Mouse (Mus musculus) forebrain, embryonic 16.5 days (tissue): ENCODE results near the gene Wnk2. TPM values are rescaled to one million over a fixed set of nuclear protein-coding genes. Genes with fewer than 3 reads are reported as not detected.

ENCODE experiments used
- ATAC-seq: fragments of 200-750 bp; cut with Nextera tagmentation; 2 replicates; pipeline ENCODE4 v1.8.0; 2017; ENCODE audit warnings: mild to moderate bottlenecking, moderate library complexity
- H3K27ac ChIP-seq: fragments of 300-500 bp; sonication (generic); 2 replicates; pipeline ENCODE4 v1.5.1; 2014; ENCODE audit warnings: low read length, control low read depth
- H3K27me3 ChIP-seq: fragments of 300-500 bp; sonication (generic); replicated peaks from 2 replicates; pipeline ENCODE4 v1.6.1; 2014; ENCODE audit warnings: low read length; ENCODE audit not compliant: control insufficient read depth, insufficient read depth
- H3K36me3 ChIP-seq: fragments of 300-500 bp; sonication (generic); 2 replicates; pipeline ENCODE4 v1.6.1; 2014; ENCODE audit not compliant: control insufficient read depth, insufficient read depth
- H3K4me1 ChIP-seq: fragments of 300-500 bp; sonication (generic); replicated peaks from 2 replicates; pipeline ENCODE4 v1.6.1; 2014; ENCODE audit warnings: low read length; ENCODE audit not compliant: control insufficient read depth, insufficient read depth
- H3K4me2 ChIP-seq: fragments of 300-500 bp; sonication (generic); 2 replicates; pipeline ENCODE4 v1.6.1; 2014; ENCODE audit warnings: mild to moderate bottlenecking, low read length, control low read depth
- H3K4me3 ChIP-seq: fragments of 300-500 bp; sonication (generic); replicated peaks from 2 replicates; pipeline ENCODE4 v1.5.1; 2014; ENCODE audit warnings: mild to moderate bottlenecking, low read length, control low read depth
- H3K9ac ChIP-seq: fragments of 300-500 bp; sonication (generic); replicated peaks from 2 replicates; pipeline ENCODE4 v1.6.1; 2014; ENCODE audit warnings: low read depth, low read length, control low read depth
- H3K9me3 ChIP-seq: fragments of 300-500 bp; sonication (generic); 2 replicates; pipeline ENCODE4 v1.6.1; 2016; ENCODE audit warnings: low read length; ENCODE audit not compliant: control insufficient read depth
- WGBS: fragments of 180-500 bp; shearing (Covaris S2); extraction: QIAGEN DNeasy Blood & Tissue Kit; methylation state at CpG from one replicate; pipeline ENCODE4 v1.1.7; 2014; 5-methylcytosine and 5-hydroxymethylcytosine counted together
- polyA plus RNA-seq: library from polyadenylated mRNA; unstranded; fragments of >200 nt; fragmentation: Nextera tagmentation; extraction: Ambion mirVana; gene quantifications from 2 replicates; pipeline ENCODE4 v1.2.1, GENCODE M21; 2015

Gene Wnk2
- polyA plus RNA-seq, 1 experiment from 2014 or later = 21.3 TPM

DNA sequence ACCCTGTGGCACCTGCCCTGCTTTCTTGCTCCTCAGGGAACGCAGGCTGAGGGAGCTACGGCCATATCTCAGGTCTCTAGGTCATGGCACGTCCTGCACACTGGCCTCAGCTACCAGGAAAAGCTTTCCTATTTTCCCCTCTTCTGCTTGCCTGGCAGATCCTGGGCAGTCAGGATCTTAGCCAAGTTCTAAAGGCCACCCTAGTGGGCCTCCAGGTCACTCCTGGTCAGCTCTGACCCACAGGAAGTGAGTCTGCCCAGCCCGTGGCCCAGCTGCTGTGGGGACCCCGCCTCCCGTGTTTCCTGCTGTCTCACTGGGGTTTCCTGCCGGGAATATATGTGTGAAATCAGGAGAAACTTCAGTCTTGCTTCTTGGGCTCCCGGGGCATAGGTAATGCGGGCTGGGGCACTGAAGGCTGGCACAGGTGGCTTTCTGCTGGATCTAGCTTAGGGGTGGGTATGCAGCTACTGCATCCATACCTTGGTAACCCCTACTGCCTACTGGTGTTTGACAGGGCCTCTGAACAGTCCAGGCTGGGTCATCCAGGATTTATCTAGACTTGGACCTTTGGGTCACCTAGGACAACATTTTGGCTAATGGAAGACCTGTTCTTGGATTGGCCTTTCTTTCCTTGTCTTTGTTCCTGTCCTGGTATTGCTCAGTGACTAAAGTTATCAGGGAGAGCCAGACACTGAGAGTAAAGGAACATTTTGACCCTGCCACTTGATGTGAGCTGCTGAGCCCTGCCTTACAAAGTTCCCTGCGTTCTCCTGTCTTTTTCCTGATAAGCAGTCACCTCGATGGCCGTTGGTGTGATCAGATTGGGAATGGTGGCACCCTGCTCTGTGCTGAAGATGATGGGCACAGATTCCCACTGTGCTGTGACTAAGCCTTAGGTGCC is 42.4 kb upstream of the Wnk2 start:
- Histone ChIP-seq H3K27me3 (no peaks in the 10 kb centered on the region), H3K4me1 (peaks cover 20% of the 10 kb centered on the region), H3K36me3 (no peaks in the 10 kb centered on the region), H3K4me2 (no peak overlapping the region), H3K4me3 (no peak overlapping the region), H3K27ac (no peak overlapping the region), H3K9ac (no peak overlapping the region), H3K9me3 (no peaks in the 10 kb centered on the region)
- ATAC-seq = no peak
- WGBS = 82% methylated on average over 12 of the region's 12 CpGs

DNA sequence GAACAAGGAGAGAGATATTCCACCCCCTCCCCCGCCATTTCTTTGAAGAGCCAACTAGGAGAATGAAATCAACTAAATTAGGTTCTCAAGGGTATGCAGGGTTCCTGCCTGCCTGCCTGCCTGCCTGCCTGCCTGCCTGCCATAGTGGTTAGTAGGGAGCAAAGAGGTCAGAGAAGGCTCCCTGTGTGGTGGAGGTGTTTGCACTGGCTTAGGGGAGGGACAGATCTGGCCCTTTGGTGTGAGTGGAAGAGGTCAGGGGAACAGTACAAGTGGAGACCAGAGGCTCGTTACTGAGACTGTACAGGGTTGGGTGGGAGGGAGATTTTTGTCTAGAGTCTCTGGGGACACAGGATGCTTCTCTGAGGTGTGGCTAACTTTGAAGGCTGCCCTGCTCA is 41.1 kb upstream of the Wnk2 start:
- no peaks in the 10 kb centered on the region for H3K27me3 ChIP-seq
- H3K4me2 ChIP-seq = no peak overlapping the region
- no peaks in the 10 kb centered on the region for H3K9me3 ChIP-seq
- no peak overlapping the region for H3K27ac ChIP-seq
- no peaks in the 10 kb centered on the region for H3K36me3 ChIP-seq
- H3K4me3 ChIP-seq = no peak overlapping the region
- peaks cover 20% of the 10 kb centered on the region for H3K4me1 ChIP-seq
- 47% methylated on average over 2 of the region's 2 CpGs for WGBS
- ATAC-seq = no peak
- no peak overlapping the region for H3K9ac ChIP-seq

DNA sequence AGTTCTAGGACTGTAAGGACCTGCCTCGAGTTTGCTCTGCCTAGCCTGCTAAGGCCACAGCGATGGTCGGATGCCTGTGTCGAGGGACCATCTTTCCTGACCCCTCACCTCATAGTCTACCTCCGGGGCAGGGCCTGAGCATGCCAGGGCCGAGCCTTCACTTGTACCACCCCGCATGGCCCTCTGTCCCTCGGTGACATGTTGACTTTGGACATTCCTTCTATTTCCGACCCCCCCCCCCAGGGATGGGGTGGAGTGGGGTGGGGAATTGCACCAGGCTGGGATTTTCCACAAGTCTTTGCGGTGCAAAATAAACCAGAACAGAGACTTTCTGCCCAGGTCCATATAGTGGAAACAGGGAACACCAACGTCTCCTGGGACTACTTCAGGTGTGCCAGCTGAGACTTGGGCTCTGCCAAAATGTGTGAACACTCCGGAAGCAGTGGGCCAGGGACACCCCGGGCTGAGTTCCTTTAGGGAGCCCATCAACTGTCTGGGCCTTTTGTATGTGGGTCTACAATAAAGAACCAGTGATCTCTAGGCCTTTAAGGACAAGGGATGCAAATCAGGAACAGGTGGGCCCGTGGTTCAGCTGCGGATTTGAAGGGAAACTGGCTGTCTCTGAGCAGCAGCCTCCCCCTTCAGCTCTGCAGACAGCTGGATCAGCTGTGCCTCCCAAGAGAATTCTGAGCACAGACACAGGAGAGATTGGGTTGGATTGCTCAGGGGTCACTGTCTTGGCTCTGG is 40.6 kb upstream of the Wnk2 start:
- H3K27ac ChIP-seq = no peak overlapping the region
- no peaks in the 10 kb centered on the region for H3K36me3 ChIP-seq
- peak overlapping the region; percentile 65 for H3K4me3 ChIP-seq
- no peaks in the 10 kb centered on the region for H3K27me3 ChIP-seq
- 28% methylated on average over 15 of the region's 15 CpGs for WGBS
- peaks cover 20% of the 10 kb centered on the region for H3K4me1 ChIP-seq
- no peaks in the 10 kb centered on the region for H3K9me3 ChIP-seq
- no peak for ATAC-seq
- peak overlapping the region; percentile 58 for H3K9ac ChIP-seq
- peak overlapping the region; percentile 89 for H3K4me2 ChIP-seq

DNA sequence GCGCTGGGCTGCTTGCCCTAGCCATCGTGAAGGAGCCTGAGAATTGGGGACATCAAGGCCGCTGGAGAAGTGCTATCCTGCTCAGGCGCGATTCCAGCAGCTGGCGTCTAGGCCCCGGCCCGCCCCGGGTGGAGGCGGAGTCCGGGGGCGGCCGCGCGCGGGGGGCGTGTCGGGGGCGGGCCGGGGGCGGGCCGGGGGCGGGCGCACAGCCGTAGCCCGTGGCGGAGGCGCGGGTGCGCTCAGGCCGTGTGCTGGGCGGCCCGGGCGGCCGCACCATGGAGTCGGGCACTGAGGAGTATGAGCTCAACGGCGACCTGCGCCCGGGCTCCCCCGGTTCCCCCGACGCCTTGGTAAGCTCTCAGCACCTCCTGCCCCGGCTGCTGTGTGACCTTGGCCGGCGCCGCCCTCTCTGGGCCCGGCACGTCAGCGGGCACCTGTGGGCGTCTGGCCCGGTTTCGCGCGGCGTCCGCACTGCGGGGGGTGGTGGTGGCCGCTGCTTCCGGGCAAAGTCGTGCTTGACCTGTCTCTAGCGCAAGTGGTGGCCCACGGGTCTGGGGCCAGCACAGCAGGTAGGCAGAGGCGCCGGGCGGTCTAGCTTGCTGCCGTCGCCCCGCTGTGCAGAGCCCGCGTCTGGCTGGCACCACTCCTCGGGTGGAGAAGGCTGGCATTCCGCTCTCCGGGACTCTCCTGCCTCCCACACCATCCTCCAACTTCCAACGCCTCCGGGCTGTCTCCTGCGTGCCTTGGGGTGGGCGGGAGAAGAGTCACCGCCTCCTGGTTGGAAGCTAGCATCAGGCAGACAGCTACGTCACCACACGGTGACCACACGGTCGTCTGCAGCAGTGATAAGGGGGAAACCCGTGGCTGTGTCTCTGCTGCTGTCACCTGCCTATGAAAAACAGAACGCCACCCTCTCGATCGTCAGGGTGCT is 39.7 kb upstream of the Wnk2 start, which contains the start of gene Ninj1:
TSS of gene Ninj1 (plus strand) at position 198 of the 931 bp plus-strand sequence.
- Histone ChIP-seq H3K27ac (no peak within 1 kb of the TSS), H3K4me2 (peak within 1 kb of the TSS; percentile 89), H3K9me3 (no peaks in the 10 kb centered on the region), H3K9ac (peak within 1 kb of the TSS; percentile 58), H3K27me3 (no peaks in the 10 kb centered on the region), H3K4me3 (peak within 1 kb of the TSS; percentile 65), H3K4me1 (peaks cover 20% of the 10 kb centered on the region), H3K36me3 (no peaks in the 10 kb centered on the region)
- peak; percentile 94 for ATAC-seq
- WGBS = under 1% methylated on average over 61 of the region's 87 CpGs

DNA sequence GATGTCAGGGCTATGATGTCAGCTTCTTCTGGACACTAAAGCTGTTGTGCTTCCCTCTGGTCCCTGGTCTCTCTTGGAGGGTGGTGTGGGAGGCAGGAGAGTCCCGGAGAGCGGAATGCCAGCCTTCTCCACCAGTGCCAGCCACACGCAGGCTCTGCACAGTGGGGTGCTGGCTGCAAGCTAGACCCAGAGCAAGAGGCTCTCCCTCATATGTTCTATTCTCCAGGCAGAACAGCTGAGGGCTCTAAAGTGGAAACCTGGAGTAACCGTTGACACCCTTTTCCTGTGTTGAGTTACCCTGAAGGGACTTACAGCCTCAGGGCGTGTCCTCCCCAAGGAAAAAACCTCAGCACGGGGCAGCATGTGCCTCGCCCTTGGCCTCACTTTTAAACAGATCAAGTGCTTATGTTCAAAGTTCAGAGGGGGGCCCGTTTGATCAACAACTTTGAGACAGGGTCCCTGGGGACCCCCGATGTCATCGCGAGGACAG is 39.0 kb upstream of the Wnk2 start:
- ATAC-seq = peak; percentile 14
- H3K27me3 ChIP-seq = no peaks in the 10 kb centered on the region
- H3K27ac ChIP-seq = no peak overlapping the region
- H3K9ac ChIP-seq = peak overlapping the region; percentile 58
- H3K4me3 ChIP-seq = peak overlapping the region; percentile 65
- no peaks in the 10 kb centered on the region for H3K9me3 ChIP-seq
- H3K4me1 ChIP-seq = peaks cover 20% of the 10 kb centered on the region
- no peaks in the 10 kb centered on the region for H3K36me3 ChIP-seq
- H3K4me2 ChIP-seq = peak overlapping the region; percentile 89
- 12% methylated on average over 11 of the region's 11 CpGs for WGBS

DNA sequence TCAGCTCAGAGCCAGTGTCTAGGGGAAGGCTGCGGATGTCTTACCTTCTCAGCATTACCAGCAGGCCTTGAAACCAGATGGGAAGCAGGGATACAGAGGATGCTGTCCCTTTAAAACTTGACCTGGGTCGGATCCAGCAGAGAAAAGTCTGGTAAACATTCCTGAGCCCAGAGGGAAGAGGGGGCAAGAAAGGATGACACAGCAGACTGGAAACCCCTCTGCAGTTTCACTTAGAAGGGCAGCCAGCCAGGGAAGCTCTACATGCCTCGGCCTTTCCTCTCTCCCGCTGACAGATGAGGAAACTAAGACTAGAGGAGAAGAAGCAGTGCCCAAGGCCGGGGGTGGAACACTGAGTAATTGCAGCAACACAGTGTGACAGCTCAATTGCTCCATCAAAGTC is 35.8 kb upstream of the Wnk2 start:
- Histone ChIP-seq H3K9me3 (no peaks in the 10 kb centered on the region), H3K4me1 (peaks cover 21% of the 10 kb centered on the region), H3K36me3 (no peaks in the 10 kb centered on the region), H3K27me3 (no peaks in the 10 kb centered on the region), H3K27ac (no peak overlapping the region), H3K9ac (no peak overlapping the region), H3K4me3 (no peak overlapping the region), H3K4me2 (no peak overlapping the region)
- ATAC-seq = no peak
- 63% methylated on average over 5 of the region's 5 CpGs for WGBS

DNA sequence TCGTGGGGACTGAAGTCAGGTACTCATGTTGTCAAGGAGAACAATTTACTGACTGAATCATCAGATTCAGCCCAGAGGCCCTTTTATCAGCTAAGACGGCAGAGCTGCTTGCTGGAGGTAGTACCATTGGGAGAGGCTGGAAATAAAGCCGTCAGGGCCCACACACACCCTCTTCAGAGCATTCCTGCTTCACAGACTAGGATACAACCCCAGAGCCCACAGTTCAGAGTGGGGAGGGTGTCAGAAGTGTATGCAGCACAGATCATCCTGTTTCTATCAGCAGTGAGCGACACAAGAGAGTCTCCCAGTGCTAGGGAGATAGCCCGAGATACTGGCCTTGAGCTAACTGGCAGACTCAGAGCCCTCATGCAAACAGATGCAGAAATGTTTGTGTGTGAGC is 35.3 kb upstream of the Wnk2 start:
- Histone ChIP-seq H3K9me3 (no peaks in the 10 kb centered on the region), H3K9ac (no peak overlapping the region), H3K27ac (no peak overlapping the region), H3K27me3 (no peaks in the 10 kb centered on the region), H3K4me2 (no peak overlapping the region), H3K4me3 (no peak overlapping the region), H3K36me3 (no peaks in the 10 kb centered on the region), H3K4me1 (peaks cover 17% of the 10 kb centered on the region)
- ATAC-seq = no peak
- WGBS = 58% methylated on average over 5 of the region's 5 CpGs

DNA sequence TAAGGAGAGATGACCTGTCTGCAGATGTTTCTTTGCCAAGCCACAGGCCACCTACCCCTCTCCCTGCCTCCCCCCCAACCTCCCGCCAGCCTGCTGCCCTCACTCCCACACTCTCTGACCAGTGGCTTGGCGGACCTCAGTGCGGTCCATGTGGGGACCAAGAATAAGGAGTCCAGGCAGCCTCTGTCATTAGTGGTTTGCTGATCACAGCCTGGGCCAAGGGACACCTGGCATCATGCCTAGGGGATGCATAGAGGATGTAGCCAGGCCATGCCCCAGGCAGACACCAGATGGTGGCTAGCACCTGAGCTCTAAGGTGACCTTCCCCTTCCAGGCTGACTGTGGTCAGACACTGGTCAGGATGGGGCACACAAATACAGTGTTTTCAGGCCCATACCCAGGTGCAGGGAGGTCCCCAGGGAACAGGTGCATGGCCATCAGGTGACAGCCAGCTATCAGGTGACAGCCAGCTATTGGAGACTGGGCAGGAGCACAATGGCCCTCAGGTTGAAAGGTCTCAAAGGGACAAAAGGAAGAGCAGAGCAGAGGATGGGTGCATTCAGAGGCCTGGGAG is 33.7 kb upstream of the Wnk2 start:
- no peaks in the 10 kb centered on the region for H3K9me3 ChIP-seq
- ATAC-seq = no peak
- H3K4me1 ChIP-seq = peaks cover 8% of the 10 kb centered on the region
- H3K4me3 ChIP-seq = no peak overlapping the region
- H3K27ac ChIP-seq = no peak overlapping the region
- no peaks in the 10 kb centered on the region for H3K27me3 ChIP-seq
- no peak overlapping the region for H3K9ac ChIP-seq
- 84% methylated on average over 3 of the region's 3 CpGs for WGBS
- H3K4me2 ChIP-seq = no peak overlapping the region
- H3K36me3 ChIP-seq = no peaks in the 10 kb centered on the region
